Mouse (Mus musculus): Measurements from ENCODE around the gene Fuca1. TPM values are rescaled to one million over a fixed set of nuclear protein-coding genes. Genes with fewer than 3 reads are reported as not detected.

Fuca1 gene
- polyA plus RNA-seq, 1 experiment from 2014 or later, result 66.6 TPM

GRCm38 (mm10) chr4:135892884-135893283 is 27.7 kb upstream of the Fuca1 start:
- Histone ChIP-seq H3K4me1 (peaks cover 4% of the 10 kb centered on the region; the same call in 1 of the 2 replicates), H3K27me3 (no peaks in the 10 kb centered on the region), H3K27ac (no peak overlapping the region), H3K36me3 (no peaks in the 10 kb centered on the region), H3K9me3 (no peaks in the 10 kb centered on the region), H3K4me3 (no peak overlapping the region), H3K4me2 (no peak overlapping the region), H3K9ac (no peak overlapping the region)
- WGBS, result 73% methylated on average over 4 of the region's 4 CpGs
- ATAC-seq (ENCODE audit: insufficient number of reproducible peaks, insufficient read depth, low FRiP score, low TSS enrichment, low read depth), result no peak

- Histone ChIP-seq H3K4me1 (peaks cover 4% of the 10 kb centered on the region; the same call in 1 of the 2 replicates), H3K27ac (no peak within 1 kb of the TSS), H3K9ac (no peak within 1 kb of the TSS), H3K27me3 (no peaks in the 10 kb centered on the region), H3K4me3 (no peak within 1 kb of the TSS), H3K9me3 (no peaks in the 10 kb centered on the region), H3K4me2 (no peak within 1 kb of the TSS), H3K36me3 (no peaks in the 10 kb centered on the region)
- no peak for ATAC-seq (ENCODE audit: insufficient number of reproducible peaks, insufficient read depth, low FRiP score, low TSS enrichment, low read depth)
- 58% methylated on average over 8 of the region's 8 CpGs for WGBS
These were observed 25.4 kb upstream of the Fuca1 start, which contains the start of gene Cnr2 for GRCm38 (mm10) chr4:135895071-135895571. Gene Cnr2 (plus strand): TSS chr4:135895394.

GRCm38 (mm10) chr4:135896157-135896556 is 24.4 kb upstream of the Fuca1 start:
- 69% methylated on average over 6 of the region's 6 CpGs for WGBS
- Histone ChIP-seq H3K27me3 (no peaks in the 10 kb centered on the region), H3K9me3 (no peaks in the 10 kb centered on the region), H3K36me3 (no peaks in the 10 kb centered on the region), H3K4me2 (no peak overlapping the region), H3K4me3 (no peak overlapping the region), H3K9ac (no peak overlapping the region), H3K4me1 (peaks cover 4% of the 10 kb centered on the region; the same call in 1 of the 2 replicates), H3K27ac (no peak overlapping the region)
- no peak for ATAC-seq (ENCODE audit: insufficient number of reproducible peaks, insufficient read depth, low FRiP score, low TSS enrichment, low read depth)

- WGBS, result 67% methylated on average over 9 of the region's 9 CpGs
- ATAC-seq (ENCODE audit: insufficient number of reproducible peaks, insufficient read depth, low FRiP score, low TSS enrichment, low read depth), result no peak
- peaks cover 4% of the 10 kb centered on the region; the same call in 1 of the 2 replicates for H3K4me1 ChIP-seq
These were observed 22.0 kb upstream of the Fuca1 start for GRCm38 (mm10) chr4:135898380-135899049.

GRCm38 (mm10) chr4:135899050-135899448 is 21.5 kb upstream of the Fuca1 start:
- Histone ChIP-seq H3K36me3 (no peaks in the 10 kb centered on the region), H3K9ac (no peak overlapping the region)
- ATAC-seq (ENCODE audit: insufficient number of reproducible peaks, insufficient read depth, low FRiP score, low TSS enrichment, low read depth), result no peak

More at GRCm38 (mm10) chr4:135898380-135899049, 22.0 kb upstream of the Fuca1 start:
- no peak overlapping the region for H3K9ac ChIP-seq
- no peaks in the 10 kb centered on the region for H3K9me3 ChIP-seq
- H3K4me2 ChIP-seq, result no peak overlapping the region
- no peaks in the 10 kb centered on the region for H3K36me3 ChIP-seq
- no peak overlapping the region for H3K4me3 ChIP-seq
- H3K27ac ChIP-seq, result no peak overlapping the region
- no peaks in the 10 kb centered on the region for H3K27me3 ChIP-seq

GRCm38 (mm10) chr4:135900008-135900407 is 20.5 kb upstream of the Fuca1 start:
- peaks cover 4% of the 10 kb centered on the region; the same call in 1 of the 2 replicates for H3K4me1 ChIP-seq
- no peaks in the 10 kb centered on the region for H3K9me3 ChIP-seq
- WGBS, result 78% methylated on average over 5 of the region's 5 CpGs
- no peaks in the 10 kb centered on the region for H3K36me3 ChIP-seq
- no peak overlapping the region for H3K9ac ChIP-seq
- H3K4me2 ChIP-seq, result no peak overlapping the region
- no peak overlapping the region for H3K4me3 ChIP-seq
- no peaks in the 10 kb centered on the region for H3K27me3 ChIP-seq
- ATAC-seq (ENCODE audit: insufficient number of reproducible peaks, insufficient read depth, low FRiP score, low TSS enrichment, low read depth), result no peak
- no peak overlapping the region for H3K27ac ChIP-seq

More at GRCm38 (mm10) chr4:135899050-135899448, 21.5 kb upstream of the Fuca1 start:
- Histone ChIP-seq H3K4me2 (no peak overlapping the region), H3K27me3 (no peaks in the 10 kb centered on the region), H3K4me3 (no peak overlapping the region), H3K9me3 (no peaks in the 10 kb centered on the region), H3K27ac (no peak overlapping the region), H3K4me1 (peaks cover 4% of the 10 kb centered on the region; the same call in 1 of the 2 replicates)
- 81% methylated on average over 7 of the region's 7 CpGs for WGBS

GRCm38 (mm10) chr4:135902606-135903242 is 17.8 kb upstream of the Fuca1 start:
- H3K9ac ChIP-seq, result no peak overlapping the region
- no peak overlapping the region for H3K4me3 ChIP-seq
- WGBS, result 93% methylated on average over 4 of the region's 4 CpGs
- H3K27me3 ChIP-seq, result no peaks in the 10 kb centered on the region
- no peaks in the 10 kb centered on the region for H3K36me3 ChIP-seq
- H3K27ac ChIP-seq, result no peak overlapping the region
- ATAC-seq (ENCODE audit: insufficient number of reproducible peaks, insufficient read depth, low FRiP score, low TSS enrichment, low read depth), result no peak
- no peaks in the 10 kb centered on the region for H3K9me3 ChIP-seq
- no peak overlapping the region for H3K4me2 ChIP-seq
- no peaks in the 10 kb centered on the region for H3K4me1 ChIP-seq

GRCm38 (mm10) chr4:135904810-135905209 is 15.7 kb upstream of the Fuca1 start:
- no peak overlapping the region for H3K27ac ChIP-seq
- no peak overlapping the region for H3K4me2 ChIP-seq
- H3K36me3 ChIP-seq, result no peaks in the 10 kb centered on the region
- H3K9me3 ChIP-seq, result no peaks in the 10 kb centered on the region
- H3K4me1 ChIP-seq, result no peaks in the 10 kb centered on the region
- H3K9ac ChIP-seq, result no peak overlapping the region
- H3K27me3 ChIP-seq, result no peaks in the 10 kb centered on the region
- no peak for ATAC-seq (ENCODE audit: insufficient number of reproducible peaks, insufficient read depth, low FRiP score, low TSS enrichment, low read depth)
- 73% methylated on average over 1 of the region's 1 CpGs for WGBS
- H3K4me3 ChIP-seq, result no peak overlapping the region

- H3K9ac ChIP-seq, result no peak overlapping the region
- WGBS, result 59% methylated on average over 3 of the region's 3 CpGs
These were observed 13.9 kb upstream of the Fuca1 start for GRCm38 (mm10) chr4:135906633-135907032.

GRCm38 (mm10) chr4:135909326-135910066 is 11.0 kb upstream of the Fuca1 start:
- Histone ChIP-seq H3K9me3 (no peaks in the 10 kb centered on the region), H3K9ac (no peak overlapping the region), H3K4me1 (no peaks in the 10 kb centered on the region), H3K27me3 (no peaks in the 10 kb centered on the region), H3K4me3 (no peak overlapping the region), H3K36me3 (no peaks in the 10 kb centered on the region), H3K4me2 (no peak overlapping the region), H3K27ac (no peak overlapping the region)
- ATAC-seq (ENCODE audit: insufficient number of reproducible peaks, insufficient read depth, low FRiP score, low TSS enrichment, low read depth), result no peak
- 69% methylated on average over 13 of the region's 13 CpGs for WGBS

More at GRCm38 (mm10) chr4:135906633-135907032, 13.9 kb upstream of the Fuca1 start:
- Histone ChIP-seq H3K27ac (no peak overlapping the region), H3K4me3 (no peak overlapping the region), H3K36me3 (no peaks in the 10 kb centered on the region), H3K27me3 (no peaks in the 10 kb centered on the region), H3K9me3 (no peaks in the 10 kb centered on the region), H3K4me1 (no peaks in the 10 kb centered on the region), H3K4me2 (no peak overlapping the region)
- no peak for ATAC-seq (ENCODE audit: insufficient number of reproducible peaks, insufficient read depth, low FRiP score, low TSS enrichment, low read depth)

GRCm38 (mm10) chr4:135911531-135911930 is 9.0 kb upstream of the Fuca1 start:
- Histone ChIP-seq H3K36me3 (no peaks in the 10 kb centered on the region), H3K27ac (no peak overlapping the region), H3K4me2 (no peak overlapping the region), H3K9me3 (no peaks in the 10 kb centered on the region), H3K4me3 (no peak overlapping the region), H3K27me3 (no peaks in the 10 kb centered on the region), H3K4me1 (no peaks in the 10 kb centered on the region), H3K9ac (no peak overlapping the region)
- ATAC-seq (ENCODE audit: insufficient number of reproducible peaks, insufficient read depth, low FRiP score, low TSS enrichment, low read depth), result no peak
- 73% methylated on average over 7 of the region's 7 CpGs for WGBS

Measured in embryonic facial prominence, embryonic 13.5 days (tissue).